Mouse (Mus musculus) embryonic fibroblast, embryonic 13.5 days (primary cell): ENCODE measurements at regions not wholly inside any gene's neighbourhood (a gene's known extent, or its start where the extent isn't known, plus 50 kb on each side); places are given as distances from the start of the nearest gene placed in this dataset.

Source experiments
- CTCF ChIP-seq: IDR thresholded peaks from 2 replicates; pipeline ENCODE4 v1.5.1; 2011; ENCODE audit warnings: mild to moderate bottlenecking, control low read depth, low read length, moderate library complexity, borderline replicate concordance; ENCODE audit not compliant: insufficient read depth
- POLR2A ChIP-seq: IDR thresholded peaks from 2 replicates; pipeline ENCODE4 v1.6.1; 2011; ENCODE audit warnings: low read depth, mild to moderate bottlenecking, control low read depth, low read length, moderate library complexity

DNA sequence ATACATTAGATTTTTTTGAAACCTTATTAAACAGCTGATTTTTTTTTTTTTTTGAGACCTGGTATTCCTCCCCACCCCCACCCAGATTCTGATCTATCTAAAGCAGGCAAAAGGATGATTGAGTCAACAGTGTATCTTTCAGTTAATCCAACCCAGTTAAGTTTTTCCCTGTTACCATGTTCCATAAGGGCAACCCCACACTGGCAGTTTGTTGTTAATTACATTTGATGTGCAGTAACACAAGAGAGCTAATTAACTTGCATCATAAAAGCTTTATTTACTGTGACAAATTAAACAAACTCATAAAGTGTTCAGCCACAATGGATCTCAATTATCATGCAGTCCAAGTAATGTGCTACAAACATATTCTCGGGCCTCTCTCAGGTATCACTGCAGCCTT is 346.8 kb upstream of the Prkd1 start:
- TF ChIP-seq CTCF (no peak), POLR2A (no peak)
